Mouse (Mus musculus): ENCODE measurements around the gene Plekhm3.
"Not testable (repeated sequence)": the region's sequence is repeated elsewhere in the genome, so short reads cannot be mapped to it uniquely, and the experiment has no call there.

The Plekhm3 gene

DNA sequence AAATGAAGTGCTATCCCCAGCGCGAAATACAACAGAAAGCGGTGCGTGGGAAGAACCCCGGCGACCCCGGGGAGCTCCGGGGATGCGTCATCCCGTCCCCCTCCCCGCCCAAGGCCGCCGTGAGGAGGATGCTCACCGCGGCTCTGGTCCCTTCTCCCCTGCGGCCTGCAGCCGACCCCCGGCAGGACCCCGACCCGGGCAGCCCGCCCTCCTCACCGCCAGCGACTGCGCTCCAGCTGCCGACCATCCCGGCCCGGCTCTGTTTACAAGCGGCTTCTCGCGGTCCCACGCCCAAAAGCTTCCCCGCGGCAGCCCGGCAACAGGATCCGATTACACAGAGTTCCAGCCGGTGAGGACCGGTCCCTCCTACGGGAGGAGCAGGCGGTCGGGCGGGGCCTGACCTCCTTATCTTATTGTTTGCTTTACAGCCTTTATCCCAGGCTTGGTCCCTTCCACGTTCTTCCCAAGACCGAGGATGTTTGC is at the start of gene Plekhm3:
Gene Plekhm3, minus strand, starts transcription at position 346 of the 483 bp plus-strand sequence.
- peak; percentile 90 for DNase-seq

DNA sequence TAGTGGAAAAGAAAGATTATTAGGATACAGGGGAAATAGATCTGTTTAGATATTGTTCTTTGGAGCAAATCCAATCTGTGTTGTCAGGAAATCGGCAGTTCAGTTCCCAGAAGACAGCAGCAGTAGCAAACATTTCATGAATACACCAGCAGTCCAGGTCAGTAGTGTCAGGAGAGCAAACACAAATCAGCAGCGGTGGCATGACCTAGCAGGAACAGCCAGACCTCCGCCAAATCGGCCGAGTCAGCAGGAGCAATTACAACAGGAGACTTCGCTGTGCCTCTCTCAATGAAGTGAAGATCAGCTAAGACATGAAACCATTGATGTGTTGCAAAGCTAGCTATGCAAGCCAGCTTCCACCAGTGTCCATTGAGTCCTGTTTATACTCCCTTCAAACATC is 49.0 kb upstream of the Plekhm3 start:
- DNase-seq = no peak

DNA sequence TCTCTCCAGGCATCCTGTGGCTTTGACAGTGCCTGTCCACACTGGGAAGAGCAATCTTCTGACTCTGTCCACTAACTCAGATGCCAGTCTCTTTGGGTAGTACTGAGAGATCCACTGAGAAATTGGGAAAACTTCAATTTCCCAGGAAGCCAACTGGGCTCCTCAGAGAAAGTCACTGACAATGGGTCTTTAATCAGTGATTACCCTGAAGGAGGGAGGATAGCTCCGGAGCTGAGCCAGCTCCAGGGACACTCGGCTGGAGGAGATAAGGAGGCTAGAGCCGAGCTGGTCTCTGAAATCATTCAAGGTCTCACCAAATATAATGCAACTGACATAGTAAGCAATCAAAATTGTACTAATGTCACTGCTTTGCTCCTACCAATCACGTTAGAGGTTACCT is 47.9 kb upstream of the Plekhm3 start:
- DNase-seq = no peak

DNA sequence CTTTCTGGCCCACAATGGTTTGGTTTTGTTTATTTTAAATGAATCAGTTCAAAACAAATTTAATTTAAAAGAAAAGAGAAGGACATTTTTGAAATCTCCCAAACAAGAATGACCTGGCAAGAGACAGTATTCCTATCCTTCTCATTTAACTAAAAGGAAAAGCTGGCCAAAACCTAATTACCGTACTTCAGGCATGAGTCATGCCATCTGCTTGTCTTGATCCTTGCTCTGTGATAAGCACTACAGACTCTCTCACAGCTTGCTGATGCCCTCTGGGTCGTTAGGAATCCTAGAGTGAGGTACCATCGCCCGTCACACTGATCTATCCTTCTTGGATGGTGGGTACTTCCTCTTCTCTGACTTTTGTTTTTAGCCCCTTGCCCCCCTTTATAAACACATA is 36.6 kb upstream of the Plekhm3 start:
- DNase-seq = no peak

DNA sequence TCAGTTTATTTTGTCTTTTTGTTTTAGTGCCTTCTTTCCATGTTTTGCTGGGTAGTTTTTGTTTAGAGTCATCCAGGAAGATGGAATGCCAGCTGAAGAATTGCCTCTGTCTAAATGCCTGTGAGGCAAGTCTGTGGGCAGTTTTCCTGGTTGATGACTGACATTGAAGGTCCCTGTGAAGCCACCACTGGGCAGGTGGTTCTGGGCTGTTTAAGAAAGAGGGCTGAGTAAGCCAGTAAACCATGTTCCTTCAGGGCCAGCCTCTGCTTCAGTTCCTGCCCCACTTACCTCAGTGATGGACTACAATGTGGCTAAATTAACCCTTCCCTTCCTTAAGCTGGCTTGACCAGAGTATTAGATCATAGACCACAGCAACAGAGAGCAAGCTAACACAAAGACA is 31.6 kb upstream of the Plekhm3 start:
- no peak for DNase-seq

DNA sequence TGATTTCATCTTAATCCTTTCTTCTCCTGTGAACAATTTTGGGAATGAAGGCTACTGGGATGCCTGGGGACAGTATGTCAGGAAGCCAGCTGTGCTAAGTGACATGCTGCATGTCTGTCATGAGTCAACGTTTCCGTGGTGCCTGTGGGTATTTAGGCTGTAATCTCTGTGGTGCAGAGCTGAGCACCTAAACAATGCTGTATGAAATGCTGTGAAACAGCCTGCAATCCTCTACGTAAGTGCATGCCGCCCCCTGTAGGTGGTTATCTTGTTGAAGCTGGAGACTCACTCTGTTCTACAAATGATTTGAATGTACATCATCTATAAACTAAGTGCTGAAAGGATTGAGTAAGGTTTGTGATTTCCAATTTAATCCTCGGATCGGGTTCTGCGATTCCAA is 29.5 kb upstream of the Plekhm3 start:
- peak; percentile 70 for DNase-seq

DNA sequence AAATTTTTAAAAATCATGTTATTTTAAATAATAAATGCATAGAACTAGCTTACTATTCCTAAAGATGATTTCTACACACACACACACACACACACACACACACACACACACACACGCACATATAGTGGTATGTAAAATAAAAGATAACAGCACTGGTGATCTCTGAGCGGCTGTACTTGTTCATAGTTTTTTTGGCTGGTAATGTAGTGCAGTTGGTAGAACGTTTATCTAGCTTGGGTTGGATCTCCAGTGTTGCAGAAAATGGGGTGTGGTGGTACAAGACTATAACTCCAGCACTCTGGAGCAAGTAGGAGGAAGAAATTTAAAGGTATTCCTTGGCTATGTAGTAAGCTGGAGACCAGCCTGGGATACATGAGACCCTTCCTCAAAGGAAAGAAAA is 26.6 kb upstream of the Plekhm3 start:
- no peak for DNase-seq

DNA sequence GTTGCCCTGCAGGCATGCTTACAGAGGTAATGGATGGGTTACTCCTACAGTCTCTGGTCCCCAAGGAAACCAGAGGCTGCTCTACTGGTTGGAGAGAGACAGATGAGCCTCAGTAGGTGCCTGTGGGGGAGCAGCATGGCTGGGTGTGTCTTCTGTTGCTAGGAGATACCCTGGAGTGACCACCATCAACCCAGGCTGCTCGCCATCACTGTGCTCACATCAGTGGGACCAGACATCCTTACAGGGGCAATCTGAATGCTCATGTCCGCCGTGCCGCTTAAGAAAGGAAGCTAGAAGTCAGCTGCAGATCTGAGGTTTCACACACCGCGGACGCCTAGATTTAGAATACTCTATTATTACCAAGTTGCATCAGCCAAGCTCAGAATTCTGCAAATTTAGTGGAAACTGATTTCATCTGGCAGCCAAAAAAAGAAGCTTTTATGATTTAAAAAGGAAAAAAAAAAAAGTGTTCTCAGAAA is 21.7 kb upstream of the Plekhm3 start:
- no peak for DNase-seq

DNA sequence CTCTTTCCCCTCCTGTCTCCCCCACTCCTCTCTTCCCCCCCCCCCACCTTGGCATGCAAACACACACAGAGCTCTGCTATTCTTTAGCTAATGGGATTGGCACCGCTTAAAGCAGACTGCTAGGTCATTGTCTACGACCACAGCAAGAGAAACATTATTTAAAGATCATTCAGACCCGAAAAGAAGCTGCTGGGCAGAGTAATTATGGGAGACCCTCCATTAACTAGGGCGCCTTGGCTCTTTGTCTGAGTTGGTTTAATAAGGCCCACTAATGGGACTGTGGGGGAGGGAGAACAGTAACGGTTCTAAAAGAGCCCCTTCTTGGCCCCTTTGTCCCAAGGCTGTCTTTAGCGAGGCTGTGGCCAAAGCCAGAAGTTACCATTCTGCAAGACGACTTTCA is 18.7 kb upstream of the Plekhm3 start:
- DNase-seq = no peak

DNA sequence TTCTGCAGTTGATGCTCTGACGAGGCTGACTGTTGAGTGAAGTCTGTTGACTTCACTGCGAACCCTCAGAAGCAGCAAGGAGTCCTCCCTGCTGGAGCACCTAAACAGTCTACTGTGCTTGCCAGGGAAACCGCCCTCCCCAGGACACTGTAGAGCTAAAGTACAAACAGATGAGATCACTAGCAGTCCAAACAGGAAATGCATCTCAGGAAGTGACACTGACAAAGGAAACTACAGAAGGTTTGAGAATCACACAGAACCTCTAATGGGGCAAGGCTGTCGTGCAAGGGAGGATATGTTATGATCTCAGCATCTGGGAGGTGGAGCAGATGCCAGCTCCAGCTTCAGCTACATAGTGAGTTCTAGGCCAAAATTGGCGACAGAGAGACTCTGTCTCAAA is 14.1 kb upstream of the Plekhm3 start:
- peak; percentile 54 for DNase-seq

DNA sequence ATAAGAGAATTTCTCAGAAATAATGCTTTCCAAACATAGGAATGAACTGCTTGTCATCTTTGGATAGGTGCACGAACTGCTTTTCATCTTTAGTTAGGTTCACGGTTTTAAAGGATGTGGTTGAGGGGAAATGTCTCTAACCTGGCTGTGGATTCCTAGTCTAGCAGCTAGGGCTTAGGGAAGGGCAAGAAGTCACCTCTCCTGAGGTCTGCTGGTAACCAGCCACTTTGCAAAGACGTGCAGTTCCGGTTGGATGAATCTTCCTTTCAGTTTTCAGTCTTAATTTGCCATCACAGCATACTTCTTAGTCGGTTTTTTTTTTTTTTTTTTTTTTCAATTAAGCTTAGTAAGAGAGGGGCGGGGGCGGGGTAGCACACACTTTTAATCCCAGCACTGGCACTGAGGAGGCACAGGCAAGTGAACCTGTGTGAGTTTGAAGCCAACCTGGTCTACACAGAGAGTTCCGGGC is 431 bp upstream of the Plekhm3 start:
- DNase-seq = no peak

DNA sequence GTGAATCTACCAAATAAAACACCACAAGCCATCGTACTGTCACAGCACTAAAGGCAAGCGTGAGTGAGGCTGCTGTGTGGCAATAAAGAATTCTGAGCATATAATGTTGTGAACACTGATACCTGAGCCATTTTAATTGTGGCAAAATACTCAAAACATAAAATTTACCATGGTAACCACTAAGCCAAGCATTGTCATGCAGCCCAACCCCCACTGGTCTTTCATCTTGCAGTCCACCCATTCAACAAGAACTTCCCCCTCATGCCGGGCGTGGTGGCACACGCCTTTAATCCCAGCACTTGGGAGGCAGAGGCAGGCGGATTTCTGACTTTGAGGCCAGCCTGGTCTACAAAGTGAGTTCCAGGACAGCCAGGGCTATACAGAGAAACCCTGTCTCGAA is 1.8 kb downstream of the Plekhm3 start:
- not testable (repeated sequence) for DNase-seq

DNA sequence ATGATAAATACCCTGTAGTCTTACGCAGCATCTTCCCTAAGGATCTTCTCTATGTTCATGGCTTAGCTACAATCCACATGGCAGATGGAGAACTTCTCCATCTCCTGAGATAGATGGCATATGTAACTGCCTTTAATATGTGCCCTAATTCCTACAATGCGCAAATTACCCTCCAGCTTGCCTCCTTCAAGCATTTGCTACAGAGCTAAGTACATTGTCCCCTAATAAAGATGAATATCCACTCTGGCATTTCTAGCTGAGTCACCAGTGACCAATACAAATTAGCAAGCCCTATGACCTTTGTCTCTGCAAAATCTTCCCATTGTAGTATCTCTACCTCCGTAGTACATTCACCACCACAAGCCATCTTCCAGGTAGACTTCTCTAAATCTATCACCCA is 6.4 kb downstream of the Plekhm3 start:
- no peak for DNase-seq

DNA sequence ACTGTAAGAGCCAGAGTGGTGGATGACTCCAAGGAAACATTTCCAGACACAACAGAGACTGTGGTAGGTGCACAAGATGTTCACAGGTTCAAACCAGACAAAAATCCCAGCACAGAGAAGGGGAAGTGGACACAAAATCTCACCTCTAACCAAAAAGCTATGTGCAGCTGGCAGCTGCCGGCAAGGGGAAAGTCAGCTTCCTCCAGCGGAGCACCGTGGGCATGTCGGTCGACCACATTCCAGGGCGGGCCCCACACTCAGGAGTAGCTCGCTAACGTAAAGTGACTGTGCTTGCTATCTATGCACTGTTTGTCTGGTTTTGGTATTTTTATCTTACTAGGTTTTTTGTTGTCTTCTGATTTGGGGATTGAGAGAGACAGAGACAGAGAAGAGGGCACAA is 7.2 kb downstream of the Plekhm3 start:
- peak; percentile 39 for DNase-seq

DNA sequence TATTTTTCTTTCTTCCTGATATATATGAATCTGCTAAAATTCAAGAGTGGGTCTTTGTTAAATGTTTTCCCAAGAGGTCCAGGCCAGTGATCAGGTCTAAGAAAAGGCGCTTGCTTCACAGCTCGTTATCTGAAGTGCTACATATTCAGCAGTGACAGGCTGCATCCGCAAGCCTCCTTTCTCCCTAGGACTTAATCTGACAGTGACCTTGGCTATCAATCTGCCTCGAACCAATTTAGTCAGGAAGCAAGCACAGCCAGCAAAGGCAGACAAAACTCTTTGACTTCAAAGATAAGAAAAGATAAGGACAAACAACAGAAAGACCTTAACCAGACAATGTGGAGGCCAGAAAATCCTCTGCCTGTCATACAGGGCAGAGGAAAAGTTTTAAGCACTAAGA is 10.5 kb downstream of the Plekhm3 start:
- no peak for DNase-seq

DNA sequence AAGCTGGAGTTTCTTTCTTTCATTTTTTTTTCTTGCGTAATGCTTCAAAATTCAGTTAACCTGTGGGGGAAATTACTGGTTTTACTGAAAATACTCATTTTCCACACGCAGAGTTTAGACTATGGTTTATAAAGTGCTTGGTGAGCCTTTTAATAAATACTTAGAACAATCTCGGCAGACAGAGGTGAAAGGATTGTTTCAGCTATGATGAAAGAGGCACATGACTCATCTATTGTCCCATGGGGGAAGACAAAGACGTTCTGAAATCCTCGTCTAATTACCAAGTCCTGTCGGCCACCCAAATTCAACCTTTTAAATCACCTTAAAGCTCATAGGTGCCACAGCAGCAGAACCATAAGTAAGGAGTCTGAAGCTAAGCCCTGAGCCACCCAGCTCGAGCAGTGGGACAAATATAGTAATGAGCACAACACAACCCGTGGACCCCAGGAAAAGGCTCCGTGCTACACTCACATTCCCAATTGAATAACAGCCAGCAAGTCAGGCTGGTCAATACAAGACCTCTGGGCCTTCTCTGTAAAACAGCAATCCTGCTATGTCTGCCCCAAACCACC is 11.3 kb downstream of the Plekhm3 start:
- DNase-seq = no peak

DNA sequence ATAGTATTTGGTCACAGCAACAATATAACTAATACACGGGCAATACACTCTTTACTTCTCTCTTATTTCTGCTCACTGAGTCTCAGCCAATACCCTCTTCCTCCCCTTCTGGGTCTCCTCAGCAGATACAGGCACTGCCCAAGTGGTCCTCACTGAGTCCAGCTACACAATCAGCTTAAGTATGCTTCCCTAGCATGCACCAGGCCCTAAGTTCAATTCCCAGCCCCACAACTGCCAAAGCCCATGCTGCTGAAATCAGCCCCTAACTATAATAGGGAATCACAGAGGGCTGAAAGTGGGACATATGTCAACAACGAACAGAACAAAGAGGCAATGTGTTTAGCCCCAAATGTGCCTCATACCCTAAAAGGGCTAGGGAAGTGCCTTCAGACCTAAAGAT is 11.9 kb downstream of the Plekhm3 start:
- no peak for DNase-seq

DNA sequence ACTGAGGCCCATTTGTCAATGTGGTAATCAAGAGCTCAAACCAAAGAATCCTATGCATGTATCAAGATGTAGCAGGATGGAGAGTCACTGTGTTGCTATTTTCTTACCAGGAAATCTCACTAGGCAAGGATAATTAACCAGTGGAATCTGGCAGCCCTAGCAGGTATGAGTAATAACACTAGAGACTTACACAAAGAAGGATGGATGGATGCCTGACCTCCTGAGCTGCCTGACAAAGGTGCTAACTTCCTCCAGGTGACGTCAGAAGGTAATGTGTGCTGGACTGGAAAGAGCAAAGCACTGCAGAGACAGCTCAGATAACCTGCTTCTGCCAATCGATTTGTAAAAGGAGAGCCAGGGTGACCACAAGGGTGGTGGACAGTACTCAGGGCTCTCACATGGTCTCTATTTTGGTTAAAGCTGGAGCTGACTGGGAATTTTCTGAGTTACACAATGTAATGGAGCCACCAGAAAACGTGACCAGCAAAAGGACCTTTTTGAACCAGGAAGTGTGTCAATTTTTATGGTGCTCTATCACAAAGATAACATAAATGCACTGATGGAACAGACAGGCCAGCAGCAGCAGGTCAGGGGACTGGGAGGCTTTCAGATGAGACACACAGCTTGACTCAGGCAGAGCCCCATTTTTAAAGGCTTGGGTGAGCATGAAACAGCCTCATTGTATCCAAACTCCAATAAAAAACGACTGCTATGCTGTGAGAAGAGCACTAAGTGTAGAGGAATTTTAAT is 14.4 kb downstream of the Plekhm3 start:
- DNase-seq = no peak

DNA sequence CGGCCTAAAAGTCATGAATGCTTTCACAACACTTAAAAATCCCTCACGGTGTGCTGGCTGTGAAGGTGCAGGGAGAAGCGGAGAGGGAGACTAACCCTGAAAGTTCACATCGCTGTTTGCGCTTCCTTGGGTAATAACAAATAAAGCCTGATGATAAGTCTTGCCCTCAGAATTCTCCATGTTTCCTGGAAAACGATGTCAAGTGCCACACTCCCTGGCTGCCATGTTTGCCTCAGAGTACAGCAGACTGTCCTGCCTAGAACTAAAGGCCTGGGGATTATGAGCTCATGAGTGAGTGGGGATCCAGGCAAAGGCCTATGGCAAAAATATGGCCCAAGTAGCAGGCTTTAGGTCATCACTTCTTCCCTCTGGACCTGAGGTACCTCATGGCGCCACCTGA is 17.7 kb downstream of the Plekhm3 start:
- DNase-seq = no peak

DNA sequence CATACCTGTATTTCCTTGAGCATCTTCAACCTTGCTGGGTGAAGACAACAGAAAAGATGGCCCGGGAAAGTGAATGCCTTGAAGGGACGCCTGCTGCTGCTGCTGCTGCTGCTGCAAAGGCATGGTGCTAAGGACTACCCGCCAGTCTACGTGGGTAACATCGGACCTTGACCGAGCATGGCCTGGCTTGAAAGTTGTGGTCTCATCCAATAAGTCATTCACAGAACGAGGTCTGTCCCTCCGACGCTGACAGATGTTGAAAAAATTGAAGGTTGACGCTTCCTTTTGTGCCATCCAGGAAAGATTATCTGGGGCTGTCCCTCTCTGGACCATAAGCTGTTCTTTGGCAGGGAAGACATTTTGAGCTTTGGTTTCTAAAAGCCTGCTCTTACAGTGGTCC is 18.9 kb downstream of the Plekhm3 start:
- no peak for DNase-seq

DNA sequence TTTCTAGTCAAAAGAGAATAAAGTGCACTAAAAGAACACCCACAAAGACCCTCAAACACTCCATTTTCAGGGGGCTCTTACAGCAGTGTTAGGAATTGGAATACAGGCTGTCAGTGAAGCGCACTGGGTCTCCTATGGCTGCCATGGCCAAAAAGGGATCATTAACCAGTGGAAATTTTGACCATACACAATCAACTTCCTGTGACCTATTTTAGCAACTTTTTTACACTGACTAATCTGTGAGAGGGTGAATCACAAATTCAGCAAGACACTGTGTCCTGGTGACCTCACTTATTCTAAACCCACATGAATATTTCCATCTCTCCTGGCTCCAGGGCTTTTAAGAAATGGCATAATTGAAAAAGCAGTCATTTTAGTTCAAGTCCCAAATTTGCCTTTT is 23.7 kb downstream of the Plekhm3 start:
- no peak for DNase-seq

DNA sequence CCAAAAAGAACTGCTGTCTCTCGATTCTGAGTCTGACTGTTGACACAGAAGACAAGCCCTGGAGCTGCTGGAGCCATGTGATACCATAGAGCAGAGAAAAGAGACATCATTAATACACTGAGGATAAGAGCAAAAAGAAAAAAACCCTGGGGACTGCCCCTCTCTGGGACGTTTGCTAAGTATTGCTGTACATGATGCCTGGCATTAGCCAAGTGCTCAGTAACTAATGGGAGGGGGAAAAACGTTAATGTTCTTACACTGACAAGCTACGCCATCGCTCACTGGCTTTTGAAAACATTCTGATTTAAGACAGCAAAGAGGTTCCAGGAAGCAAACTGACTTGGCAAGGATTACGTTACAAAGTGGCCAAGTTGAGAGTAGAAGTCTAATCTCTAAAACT is 26.5 kb downstream of the Plekhm3 start:
- DNase-seq = no peak

DNA sequence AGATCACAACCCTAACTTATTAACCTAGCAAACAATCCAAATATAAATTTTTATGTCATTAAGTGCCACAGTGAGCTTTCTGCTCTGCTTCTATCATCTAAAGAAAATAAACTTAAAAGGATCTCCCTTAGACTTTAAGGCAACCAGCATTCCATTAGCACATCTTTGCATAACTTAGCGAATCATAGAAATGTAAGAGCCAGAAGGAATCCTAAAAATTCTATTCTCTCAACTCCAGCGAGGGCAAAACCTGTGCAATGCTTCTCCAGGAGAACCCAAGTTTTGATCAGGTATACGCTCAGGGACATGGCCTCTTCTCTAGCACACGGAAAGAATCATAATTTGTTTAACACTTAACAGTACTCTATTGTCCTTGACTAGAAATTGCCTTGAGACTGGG is 27.0 kb downstream of the Plekhm3 start:
- DNase-seq = no peak

DNA sequence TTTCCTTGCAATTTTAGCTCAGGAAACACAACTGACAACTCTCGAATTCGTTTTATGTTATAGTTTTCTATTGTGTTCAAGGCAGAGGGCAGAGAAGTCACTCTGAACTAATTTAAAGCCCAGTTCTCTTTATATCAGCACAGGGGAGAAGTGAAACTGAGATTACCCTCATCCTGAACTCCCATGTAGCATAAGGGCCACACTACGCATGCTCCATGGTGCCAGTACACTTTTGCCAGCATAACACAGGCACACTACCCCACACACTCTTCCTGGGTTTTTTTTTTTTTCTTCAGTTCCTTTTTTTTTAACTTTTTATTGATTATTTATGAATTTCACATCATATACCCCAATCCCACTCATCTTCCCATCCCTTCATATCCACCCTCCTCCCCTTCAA is 28.1 kb downstream of the Plekhm3 start:
- peak; percentile 19 for DNase-seq

All from lung, postnatal 10 days (tissue).